Mouse (Mus musculus) retina, postnatal 1 day (tissue): Measurements from ENCODE around the gene Fam205a3.
"Not testable (repeated sequence)": the region's sequence is repeated elsewhere in the genome, so short reads cannot be mapped to it uniquely, and the experiment has no call there.

Experiments used
- DNase-seq: peaks from one replicate; pipeline ENCODE4 v3.0.0-alpha.2; 2012

Fam205a3 gene

DNA sequence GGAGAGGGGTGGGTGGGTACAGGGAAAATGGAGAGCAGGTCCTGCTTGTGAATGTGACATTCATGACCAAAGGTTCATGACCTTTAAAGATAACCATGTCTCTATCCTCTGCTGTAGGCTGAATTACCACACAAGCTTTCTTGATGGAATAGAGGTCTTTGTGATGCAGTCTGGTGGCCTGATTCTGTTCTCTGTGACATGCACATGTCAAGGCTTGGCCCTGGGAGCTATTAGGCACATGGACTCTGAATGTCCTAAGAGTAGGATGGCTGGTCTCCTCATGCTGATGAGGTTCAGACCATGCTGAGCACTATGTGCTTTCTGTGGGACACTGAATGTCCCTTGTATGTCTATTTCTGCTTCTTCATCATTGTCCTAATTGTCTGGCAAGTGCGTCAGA, at the start of gene Fam205a3:
Gene Fam205a3, plus strand, starts transcription at position 301 of the 400 bp plus-strand sequence.
- not testable (repeated sequence) for DNase-seq

DNA sequence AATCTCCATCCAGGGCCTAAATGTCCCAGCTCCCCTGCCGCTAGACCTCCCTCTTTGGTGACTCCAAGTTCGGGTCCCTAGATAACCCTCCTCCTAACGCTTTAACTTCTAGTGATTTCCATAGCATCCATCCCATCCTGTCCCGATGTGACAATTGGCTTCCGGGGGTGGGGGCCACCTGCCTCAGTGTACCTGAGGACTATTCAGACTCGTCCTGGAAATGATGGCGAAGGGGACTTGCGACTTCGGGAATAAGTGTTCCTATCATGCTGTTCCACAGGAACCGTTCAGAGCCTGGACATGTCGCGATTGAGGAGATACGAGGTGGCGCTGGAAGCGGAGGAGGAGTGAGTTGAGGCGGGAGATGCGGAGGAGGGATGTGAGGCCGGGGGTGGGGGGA, 24.2 kb upstream of the Fam205a3 start, which contains the start of gene Gm21953:
Gene Gm21953, plus strand, starts transcription at position 301 of the 400 bp plus-strand sequence.
- not testable (repeated sequence) for DNase-seq
